Mouse (Mus musculus): Measurements from ENCODE around the gene F12. TPM values are rescaled to one million over a fixed set of nuclear protein-coding genes. Genes with fewer than 3 reads are reported as not detected.

F12 gene
- polyA plus RNA-seq, 2 experiments: 0.11 TPM; not detected in 1

- Histone ChIP-seq H3K4me2 (replicated peaks; ENCODE audit: low read depth, low read length, severe bottlenecking) (no peak overlapping the region), H3K36me3 (ENCODE audit: control insufficient read depth, insufficient read depth, low read length) (peaks cover 56% of the 10 kb centered on the region), H3K4me3 (replicated peaks; ENCODE audit: low read length) (no peak overlapping the region), H3K27me3 (ENCODE audit: control insufficient read depth, insufficient read depth, low read length) (no peaks in the 10 kb centered on the region), H3K27ac (replicated peaks; ENCODE audit: low read depth, low read length) (no peak overlapping the region), H3K9ac (ENCODE audit: low read depth, low read length, severe bottlenecking) (no peak overlapping the region), H3K4me1 (ENCODE audit: control insufficient read depth, insufficient read depth, low read length) (peaks cover 13% of the 10 kb centered on the region), H3K9me3 (ENCODE audit: control insufficient read depth, low read length) (no peaks in the 10 kb centered on the region)
- DNase-seq (ENCODE audit: low spot score) (no peak), ATAC-seq (ENCODE audit: low FRiP score, low read depth) (no peak)
- TF ChIP-seq POLR2A (IDR thresholded peaks at IDR 0.05; ENCODE audit: borderline replicate concordance, extremely low read depth, insufficient read depth, insufficient read length): no peak
- WGBS: 91% methylated on average over 17 of the region's 17 CpGs
Observed at GRCm38 (mm10) chr13:55449679-55450441, 23.3 kb upstream of the F12 start.

- ATAC-seq (ENCODE audit: low FRiP score, low read depth) (no peak), DNase-seq (ENCODE audit: low spot score) (no peak)
- Histone ChIP-seq H3K4me2 (replicated peaks; ENCODE audit: low read depth, low read length, severe bottlenecking) (no peak overlapping the region), H3K9ac (ENCODE audit: low read depth, low read length, severe bottlenecking) (no peak overlapping the region), H3K4me3 (replicated peaks; ENCODE audit: low read length) (no peak overlapping the region), H3K27me3 (ENCODE audit: control insufficient read depth, insufficient read depth, low read length) (no peaks in the 10 kb centered on the region), H3K27ac (replicated peaks; ENCODE audit: low read depth, low read length) (no peak overlapping the region), H3K4me1 (ENCODE audit: control insufficient read depth, insufficient read depth, low read length) (peaks cover 13% of the 10 kb centered on the region), H3K9me3 (ENCODE audit: control insufficient read depth, low read length) (no peaks in the 10 kb centered on the region), H3K36me3 (ENCODE audit: control insufficient read depth, insufficient read depth, low read length) (peaks cover 50% of the 10 kb centered on the region)
- no peak for TF ChIP-seq POLR2A (IDR thresholded peaks at IDR 0.05; ENCODE audit: borderline replicate concordance, extremely low read depth, insufficient read depth, insufficient read length)
- 94% methylated on average over 9 of the region's 9 CpGs for whole genome bisulfite sequencing
Observed at GRCm38 (mm10) chr13:55449205-55449604, 22.6 kb upstream of the F12 start.

DNA sequence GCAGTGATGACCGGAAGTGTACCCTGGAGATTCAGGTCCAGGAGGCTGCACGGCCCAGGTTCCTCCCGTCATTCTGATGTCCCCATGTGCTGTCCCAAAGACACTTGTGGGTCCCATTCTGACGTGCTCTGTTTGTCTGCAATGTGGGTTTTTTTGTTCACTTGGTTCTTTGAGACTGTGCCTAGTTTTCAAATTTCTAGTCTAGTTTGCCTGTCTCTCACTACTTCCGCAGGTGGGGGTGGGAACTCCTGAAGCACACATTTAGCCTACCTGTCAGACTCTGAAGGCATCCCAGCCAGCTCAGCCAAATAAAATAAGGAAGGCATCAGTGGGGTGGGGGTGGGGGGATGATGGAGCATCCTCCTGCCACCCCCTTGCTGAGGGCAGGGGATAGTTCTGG lies 21.5 kb upstream of the F12 start:
- DNase-seq (ENCODE audit: low spot score) (no peak), ATAC-seq (ENCODE audit: low FRiP score, low read depth) (no peak)
- no peak overlapping the region for H3K9ac ChIP-seq (ENCODE audit: low read depth, low read length, severe bottlenecking)
- no peaks in the 10 kb centered on the region for H3K9me3 ChIP-seq (ENCODE audit: control insufficient read depth, low read length)
- WGBS: 92% methylated on average over 5 of the region's 5 CpGs
- no peak overlapping the region for H3K4me3 ChIP-seq (replicated peaks; ENCODE audit: low read length)
- no peak overlapping the region for H3K27ac ChIP-seq (replicated peaks; ENCODE audit: low read depth, low read length)
- no peak for TF ChIP-seq POLR2A (IDR thresholded peaks at IDR 0.05; ENCODE audit: borderline replicate concordance, extremely low read depth, insufficient read depth, insufficient read length)
- no peaks in the 10 kb centered on the region for H3K27me3 ChIP-seq (ENCODE audit: control insufficient read depth, insufficient read depth, low read length)
- peaks cover 39% of the 10 kb centered on the region for H3K36me3 ChIP-seq (ENCODE audit: control insufficient read depth, insufficient read depth, low read length)
- H3K4me2 ChIP-seq (replicated peaks; ENCODE audit: low read depth, low read length, severe bottlenecking): no peak overlapping the region
- H3K4me1 ChIP-seq (ENCODE audit: control insufficient read depth, insufficient read depth, low read length): peaks cover 16% of the 10 kb centered on the region

DNA sequence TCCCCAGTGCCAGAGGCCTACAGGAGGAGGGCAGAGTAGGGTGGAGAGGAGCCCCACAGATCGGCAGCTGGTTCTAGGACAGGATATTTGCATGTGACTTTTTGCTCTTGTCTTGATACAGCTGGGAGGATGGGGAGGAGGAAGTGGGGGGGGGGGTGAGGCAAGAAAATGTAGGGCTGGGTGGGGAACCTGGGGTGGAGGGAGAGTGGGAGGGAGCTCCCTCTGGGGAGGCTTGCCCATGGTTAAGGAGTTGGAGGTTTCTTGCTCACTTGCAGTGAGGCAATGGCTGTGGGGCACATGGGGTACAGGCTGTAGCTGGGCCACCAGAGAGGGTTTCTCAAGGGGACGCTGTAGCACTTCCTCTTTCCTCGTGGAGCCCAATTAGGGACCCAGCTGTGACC lies 20.9 kb upstream of the F12 start:
- WGBS: 36% methylated on average over 3 of the region's 3 CpGs
- Histone ChIP-seq H3K4me1 (ENCODE audit: control insufficient read depth, insufficient read depth, low read length) (peaks cover 16% of the 10 kb centered on the region), H3K27ac (replicated peaks; ENCODE audit: low read depth, low read length) (no peak overlapping the region), H3K4me3 (replicated peaks; ENCODE audit: low read length) (no peak overlapping the region), H3K9me3 (ENCODE audit: control insufficient read depth, low read length) (no peaks in the 10 kb centered on the region), H3K4me2 (replicated peaks; ENCODE audit: low read depth, low read length, severe bottlenecking) (no peak overlapping the region), H3K9ac (ENCODE audit: low read depth, low read length, severe bottlenecking) (no peak overlapping the region), H3K27me3 (ENCODE audit: control insufficient read depth, insufficient read depth, low read length) (no peaks in the 10 kb centered on the region), H3K36me3 (ENCODE audit: control insufficient read depth, insufficient read depth, low read length) (peaks cover 33% of the 10 kb centered on the region)
- no peak for DNase-seq (ENCODE audit: low spot score)
- TF ChIP-seq POLR2A (IDR thresholded peaks at IDR 0.05; ENCODE audit: borderline replicate concordance, extremely low read depth, insufficient read depth, insufficient read length): no peak
- no peak for ATAC-seq (ENCODE audit: low FRiP score, low read depth)

DNA sequence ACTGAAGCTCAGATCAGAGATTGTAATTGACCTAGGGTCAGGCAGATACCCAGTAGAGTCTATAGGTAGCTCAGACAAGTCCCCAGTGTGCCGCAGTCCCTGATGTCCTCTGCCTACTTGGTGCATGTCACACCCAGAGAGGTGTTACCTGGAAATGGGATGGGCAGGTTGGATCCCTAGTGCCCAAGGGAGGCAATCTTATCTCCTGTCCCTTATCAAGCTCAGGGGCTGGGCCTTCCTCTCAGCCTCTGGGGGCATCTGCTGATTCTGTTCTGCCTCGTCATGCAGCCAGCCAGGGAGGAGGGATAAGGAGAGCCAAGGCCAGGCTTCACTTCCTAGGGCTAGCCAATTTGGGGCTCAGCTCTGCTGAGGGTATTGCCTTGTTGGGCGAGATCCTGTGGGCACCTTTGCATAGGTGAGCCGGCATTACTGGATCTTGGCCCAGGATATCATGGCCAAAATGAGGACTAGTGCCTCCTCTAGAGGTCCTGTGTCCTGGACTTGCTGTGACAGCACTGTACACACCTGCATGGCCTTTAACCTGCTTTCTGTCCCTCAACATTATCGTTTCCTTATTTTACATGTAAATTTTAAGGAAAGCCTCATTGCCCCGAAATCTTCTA lies 20.0 kb upstream of the F12 start:
- Histone ChIP-seq H3K4me2 (replicated peaks; ENCODE audit: low read depth, low read length, severe bottlenecking) (peak overlapping the region; percentile 57), H3K9me3 (ENCODE audit: control insufficient read depth, low read length) (no peaks in the 10 kb centered on the region), H3K27ac (replicated peaks; ENCODE audit: low read depth, low read length) (no peak overlapping the region), H3K27me3 (ENCODE audit: control insufficient read depth, insufficient read depth, low read length) (no peaks in the 10 kb centered on the region), H3K4me3 (replicated peaks; ENCODE audit: low read length) (peak overlapping the region; percentile 70), H3K9ac (ENCODE audit: low read depth, low read length, severe bottlenecking) (peak overlapping the region; percentile 86; the same call in 1 of the 2 replicates), H3K36me3 (ENCODE audit: control insufficient read depth, insufficient read depth, low read length) (peaks cover 24% of the 10 kb centered on the region), H3K4me1 (ENCODE audit: control insufficient read depth, insufficient read depth, low read length) (peaks cover 16% of the 10 kb centered on the region)
- no peak for DNase-seq (ENCODE audit: low spot score)
- no peak for TF ChIP-seq POLR2A (IDR thresholded peaks at IDR 0.05; ENCODE audit: borderline replicate concordance, extremely low read depth, insufficient read depth, insufficient read length)
- 89% methylated on average over 6 of the region's 6 CpGs for WGBS
- no peak for ATAC-seq (ENCODE audit: low FRiP score, low read depth)
